Mouse (Mus musculus): ENCODE measurements around the gene Znrf3.

Gene Znrf3

DNA sequence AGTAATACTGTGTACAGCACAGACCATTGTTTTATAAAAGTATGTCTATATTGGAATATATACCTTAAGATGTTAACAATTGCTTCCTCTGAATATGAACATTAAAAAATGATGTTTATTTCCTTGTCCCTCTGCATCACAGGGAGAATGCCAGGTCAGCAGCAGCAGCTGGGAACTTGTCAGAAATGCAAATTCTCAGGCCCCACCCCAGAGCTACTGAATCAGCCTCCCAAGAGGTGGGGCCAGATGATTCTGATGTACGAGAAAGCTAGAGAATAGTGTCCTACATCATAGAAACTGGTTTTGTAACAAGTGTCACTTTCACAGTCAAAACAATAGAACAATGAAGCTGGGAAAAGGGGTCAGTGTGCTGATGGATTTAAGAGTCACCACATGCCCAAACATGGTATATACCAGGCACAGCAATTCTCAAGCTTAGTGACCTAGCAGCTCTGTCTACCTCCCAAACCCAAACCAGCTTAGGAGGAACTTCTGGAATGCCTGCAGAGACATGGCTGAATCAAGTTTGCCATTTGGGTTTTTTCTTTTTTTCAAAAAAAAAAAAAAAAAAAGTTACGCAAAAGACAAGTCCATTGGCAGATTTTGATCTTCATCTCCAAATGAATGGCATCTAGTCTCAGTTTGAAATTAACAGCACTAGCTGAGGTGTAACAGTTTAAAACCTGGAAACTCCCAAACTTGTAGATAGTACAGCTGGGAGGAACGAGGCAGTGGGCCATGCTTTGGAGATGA lies 46.2 kb downstream of the Znrf3 start:
- DNase-seq (ENCODE audit: extremely low read depth, low read depth, low spot score), result no peak

DNA sequence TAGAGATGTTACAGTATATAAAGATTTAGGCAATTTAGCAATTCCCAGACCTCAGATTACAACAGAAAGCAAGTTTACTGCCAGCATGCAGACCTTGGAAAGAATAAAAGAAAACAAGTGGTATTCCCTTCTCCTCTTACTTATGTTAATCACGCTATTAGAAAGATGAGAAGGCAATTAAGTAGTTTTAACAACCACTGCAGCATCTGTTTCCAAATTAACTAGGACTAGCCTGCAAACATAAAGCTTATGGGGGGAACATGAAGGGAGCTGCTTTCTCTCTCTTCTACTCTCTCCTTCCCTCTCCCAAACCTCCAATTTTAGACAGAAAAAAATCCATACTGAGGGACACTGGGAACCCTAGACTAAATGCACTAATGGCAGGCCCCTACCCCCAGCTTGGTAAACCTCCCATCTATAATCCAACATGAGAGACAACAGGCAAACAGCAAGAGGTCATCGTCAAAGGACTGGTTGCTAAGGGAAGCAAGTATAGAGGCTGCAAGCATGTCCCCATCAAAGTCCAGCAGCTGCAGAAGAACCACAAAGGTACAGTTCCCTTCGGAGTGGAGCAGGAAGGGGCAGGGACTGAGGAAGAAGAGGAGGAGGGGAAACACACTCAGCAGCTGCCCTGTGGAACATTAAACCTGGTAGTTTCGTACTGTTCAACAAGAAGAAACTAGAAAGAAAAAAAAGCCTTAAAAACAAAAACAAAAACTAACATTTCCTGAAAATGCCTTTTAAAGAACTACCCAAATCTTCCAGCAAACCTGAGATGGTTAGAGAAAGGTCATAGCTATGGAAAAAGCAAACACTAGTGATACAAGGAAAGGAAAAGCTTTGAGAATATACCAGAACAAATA lies 53.4 kb downstream of the Znrf3 start:
- DNase-seq (ENCODE audit: extremely low read depth, low read depth, low spot score), result no peak

DNA sequence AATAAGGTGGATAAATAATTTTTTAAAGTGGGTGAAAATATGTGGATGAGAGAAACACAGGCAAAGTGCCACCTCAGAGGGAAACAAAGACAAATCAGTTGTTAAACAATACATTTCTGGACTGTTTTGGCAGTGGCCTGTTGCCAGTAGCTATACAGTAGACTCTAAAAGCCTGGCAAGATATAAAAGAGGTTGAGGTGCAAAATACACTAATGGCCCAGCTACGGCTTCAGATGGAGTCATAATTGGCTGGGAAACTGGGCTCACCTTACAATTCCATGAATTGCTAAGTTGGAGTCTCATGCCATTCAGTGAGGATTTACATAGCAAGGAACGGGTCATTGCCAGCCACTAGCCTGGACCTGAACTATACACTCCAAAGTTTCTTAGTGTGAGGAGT lies 62.0 kb downstream of the Znrf3 start:
- no peak for DNase-seq (ENCODE audit: extremely low read depth, low read depth, low spot score)

DNA sequence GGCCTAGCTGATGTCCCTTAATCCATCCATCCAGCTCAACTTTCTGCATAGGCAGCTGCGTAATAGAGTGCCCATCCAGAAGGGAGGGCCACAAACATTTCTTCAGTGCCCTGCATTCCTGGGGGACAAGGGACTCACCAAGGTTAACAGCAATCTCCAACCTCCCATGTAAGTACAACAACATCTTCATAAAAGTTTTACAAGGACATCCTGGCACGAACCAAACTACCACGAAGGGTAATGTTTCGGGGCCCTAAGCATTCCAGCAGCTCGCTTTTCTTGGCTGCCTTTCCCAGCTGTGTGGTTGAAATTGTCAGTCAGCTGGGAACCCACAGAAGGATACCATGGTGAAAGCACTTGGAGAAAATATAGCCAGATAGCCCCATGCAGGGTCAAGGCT lies 63.4 kb downstream of the Znrf3 start:
- no peak for DNase-seq (ENCODE audit: extremely low read depth, low read depth, low spot score)

DNA sequence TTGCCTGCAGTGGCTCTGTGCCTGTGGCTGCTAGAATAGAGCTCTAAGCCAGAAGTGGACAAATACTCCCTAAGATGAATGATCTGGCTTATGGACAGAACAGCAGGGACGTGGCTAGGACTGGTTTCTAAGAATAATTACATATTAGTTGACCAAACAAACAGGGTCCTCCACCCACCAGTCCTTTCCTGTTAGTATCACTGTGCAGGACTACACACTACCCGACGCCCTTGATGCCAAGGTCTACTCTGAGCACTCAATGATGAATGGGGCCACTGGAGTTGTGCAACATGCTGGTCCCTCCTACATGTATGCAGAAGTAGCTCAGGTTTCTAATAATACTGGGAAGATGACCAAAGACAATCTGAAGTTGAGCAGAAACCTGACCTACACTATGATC lies 64.4 kb downstream of the Znrf3 start:
- DNase-seq (ENCODE audit: extremely low read depth, low read depth, low spot score), result peak; percentile 26

DNA sequence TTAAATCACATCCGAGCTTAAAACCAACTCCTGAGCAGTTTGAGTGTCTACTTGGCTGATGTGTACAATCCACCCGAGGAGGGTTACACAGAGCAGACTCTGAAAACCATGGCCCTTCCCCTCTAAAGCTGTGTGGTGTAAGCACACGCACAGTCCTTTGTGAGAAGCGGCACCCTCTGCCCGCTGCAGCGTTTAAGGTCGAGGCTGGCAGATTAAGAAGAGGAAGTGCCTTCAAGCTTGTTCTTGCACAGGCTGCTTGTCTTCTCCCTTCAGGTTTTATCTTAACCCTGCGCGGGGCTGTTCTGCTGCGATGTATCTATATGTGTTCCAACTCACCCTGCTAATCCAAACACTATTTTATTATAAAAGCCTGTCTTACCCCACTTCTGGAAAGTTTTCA lies 75.5 kb downstream of the Znrf3 start:
- no peak for DNase-seq (ENCODE audit: extremely low read depth, low read depth, low spot score)

DNA sequence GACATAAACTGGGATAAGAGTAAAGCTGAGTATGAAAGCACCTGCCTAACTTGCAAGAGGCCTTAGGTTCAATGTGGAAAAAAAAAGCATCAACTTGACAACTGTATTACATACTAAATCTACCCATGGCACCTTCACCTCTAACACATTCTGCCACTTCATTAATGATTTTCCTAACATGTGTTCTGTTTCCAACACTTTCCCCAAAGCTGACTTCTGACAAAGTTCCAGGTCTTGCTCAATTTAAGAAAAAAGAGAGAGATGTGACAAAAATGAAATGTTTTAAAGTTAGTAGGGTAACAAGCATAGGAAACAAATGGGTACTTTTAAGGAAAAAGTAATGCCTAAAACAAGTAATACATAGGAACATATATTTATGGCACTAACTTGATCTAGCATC lies 76.2 kb downstream of the Znrf3 start:
- DNase-seq (ENCODE audit: extremely low read depth, low read depth, low spot score), result no peak

DNA sequence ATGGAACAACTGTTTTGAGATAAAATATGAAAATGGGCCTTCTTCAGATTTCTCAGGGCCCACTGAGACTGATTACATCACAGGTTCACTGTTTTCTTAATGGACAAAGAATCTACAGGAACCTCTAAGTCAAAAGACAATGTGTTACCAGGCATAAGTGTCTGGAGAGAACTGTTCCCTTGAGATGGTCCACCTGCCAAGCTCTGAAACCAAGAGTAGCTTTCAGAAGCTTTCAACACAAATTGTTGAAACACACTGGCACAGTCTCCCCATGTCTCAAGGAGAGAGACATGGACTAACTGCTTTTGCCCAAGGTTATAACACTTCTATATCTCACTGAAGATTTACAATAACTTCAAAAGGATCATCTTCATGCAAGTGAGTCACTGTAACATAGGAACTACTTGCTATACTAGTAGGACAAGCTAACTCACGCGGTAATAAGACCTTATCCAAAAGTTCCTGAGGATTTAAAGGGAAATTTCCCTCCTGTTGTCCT lies 89.3 kb downstream of the Znrf3 start:
- peak; percentile 83 for DNase-seq (ENCODE audit: extremely low read depth, low read depth, low spot score)

DNA sequence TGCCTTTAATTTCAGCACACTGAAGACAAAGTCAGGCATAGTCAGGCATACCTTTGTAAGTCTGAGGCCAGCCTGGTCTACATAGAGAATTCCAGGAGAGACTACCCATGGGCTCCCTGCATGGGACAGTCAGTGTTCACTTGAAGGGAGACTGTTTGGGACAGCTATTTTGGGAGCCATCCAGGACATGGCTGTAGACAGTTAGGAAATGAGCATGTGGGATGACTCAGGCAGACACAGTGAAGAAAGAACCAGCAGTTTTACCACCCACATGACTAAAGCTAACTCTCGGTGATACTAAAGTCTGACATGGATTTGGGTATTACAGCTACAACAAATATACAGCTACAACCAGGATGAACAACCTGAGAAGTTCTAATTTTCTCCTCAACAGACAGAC lies 89.9 kb downstream of the Znrf3 start:
- no peak for DNase-seq (ENCODE audit: extremely low read depth, low read depth, low spot score)

DNA sequence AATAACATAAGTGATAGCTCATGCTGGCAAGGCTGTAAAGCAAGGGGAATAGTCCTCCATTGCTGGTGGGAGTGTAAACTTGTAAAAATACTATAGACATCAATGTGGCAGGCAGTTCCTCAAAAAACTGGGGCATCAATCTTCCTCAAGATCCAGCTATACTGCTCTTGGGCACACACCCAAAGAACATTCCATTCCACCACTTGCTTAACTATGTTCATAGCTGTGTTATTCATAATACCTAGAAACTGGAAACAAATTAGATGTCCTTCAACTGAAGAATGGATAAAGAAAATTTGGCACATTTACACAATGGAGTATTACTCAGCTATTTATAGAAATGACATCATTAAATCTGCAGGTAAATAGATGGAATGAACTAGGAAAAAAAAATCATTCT lies 91.6 kb downstream of the Znrf3 start:
- no peak for DNase-seq (ENCODE audit: extremely low read depth, low read depth, low spot score)

DNA sequence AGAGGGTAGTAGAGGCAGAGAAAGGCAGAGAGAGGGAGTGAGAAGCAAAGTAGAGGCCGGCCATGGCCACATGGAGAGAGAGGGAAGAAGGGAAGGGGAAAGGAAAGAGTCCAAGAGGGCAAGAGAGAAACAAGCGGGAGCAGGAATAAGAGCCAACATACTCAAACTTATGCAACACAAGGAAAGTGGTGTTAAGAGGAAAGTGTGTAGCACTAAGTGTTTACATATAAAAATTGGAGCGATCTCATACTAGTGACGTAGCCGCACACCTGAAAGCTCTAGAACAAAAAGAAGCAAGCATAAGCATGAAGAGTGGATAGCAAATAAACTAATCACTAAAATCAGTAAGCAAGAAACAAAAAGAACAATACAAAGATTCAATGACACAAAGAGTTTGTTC lies 95.2 kb downstream of the Znrf3 start:
- DNase-seq (ENCODE audit: extremely low read depth, low read depth, low spot score), result no peak

DNA sequence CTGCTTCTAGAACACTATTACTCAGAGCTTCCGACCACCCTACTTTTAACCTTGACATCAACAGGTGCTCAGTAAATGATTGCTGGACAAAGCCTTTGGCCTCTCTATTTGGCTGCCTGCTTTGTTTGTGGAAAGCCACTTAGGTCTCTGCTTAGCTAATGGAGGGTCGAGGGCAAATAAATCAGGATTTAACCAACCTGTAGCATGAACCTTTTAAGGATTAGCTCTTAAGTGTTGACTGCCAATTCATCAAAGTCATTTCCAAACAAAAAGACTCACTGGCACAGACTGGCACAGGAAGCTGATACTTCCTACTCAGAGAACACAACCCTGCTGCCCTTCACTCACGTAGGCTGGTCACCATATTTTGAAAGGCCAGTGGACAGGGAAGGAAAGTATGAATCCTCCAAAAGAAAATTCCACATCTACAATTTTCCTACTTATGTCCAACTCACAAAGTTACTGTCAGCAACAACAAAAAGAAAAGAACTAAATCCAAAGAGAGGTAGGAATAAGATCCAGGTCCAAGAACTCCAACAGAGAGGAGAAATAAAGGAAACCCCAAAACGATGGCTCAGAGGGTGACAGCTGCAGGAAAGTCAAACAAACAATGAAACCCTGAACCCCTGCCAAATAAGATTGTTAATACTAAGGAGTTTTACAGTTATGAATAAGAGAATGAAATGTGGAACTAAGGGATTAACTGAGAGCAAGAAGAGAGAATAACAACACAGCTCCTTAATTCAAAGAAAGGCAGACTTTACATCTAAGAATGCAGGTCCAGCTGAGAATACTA lies 97.6 kb downstream of the Znrf3 start:
- no peak for DNase-seq (ENCODE audit: extremely low read depth, low read depth, low spot score)

DNA sequence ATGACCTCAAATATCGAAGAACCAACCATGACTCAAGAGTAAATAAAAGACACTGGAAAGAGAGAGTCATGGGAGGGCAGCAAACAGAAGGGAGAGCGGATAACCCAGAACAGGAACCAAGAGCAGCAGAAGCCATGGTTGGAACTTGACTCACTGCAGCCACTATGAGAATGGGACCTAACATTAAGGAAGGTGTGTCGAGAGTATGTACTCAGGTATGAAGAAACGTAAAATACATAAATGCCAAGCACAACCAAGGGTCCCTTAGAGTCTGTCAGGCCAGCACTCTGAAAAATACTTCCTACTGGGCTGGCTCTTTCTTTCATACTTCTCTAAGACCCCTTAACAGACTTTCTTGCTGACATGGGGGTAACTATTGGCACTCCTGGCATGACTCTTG lies 100.9 kb downstream of the Znrf3 start:
- DNase-seq (ENCODE audit: extremely low read depth, low read depth, low spot score), result no peak

DNA sequence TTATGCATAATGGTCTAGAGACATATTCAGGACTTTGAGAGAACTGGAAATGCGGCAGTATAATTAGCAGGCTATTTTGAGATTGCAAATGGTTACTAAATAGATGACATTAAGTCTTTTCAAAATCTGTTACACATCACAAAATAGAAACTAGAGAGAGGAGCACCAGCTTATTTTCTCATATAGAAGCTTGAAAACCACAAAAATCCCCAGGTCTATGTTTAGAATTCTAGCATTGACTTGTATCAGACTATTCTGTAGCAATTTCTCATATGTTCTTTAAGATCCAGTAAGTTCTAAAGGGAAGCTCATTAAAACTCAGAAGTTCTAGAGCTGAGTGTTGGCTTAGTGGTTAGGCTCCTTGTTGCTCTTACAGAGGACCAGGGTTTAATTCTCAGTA lies 104.9 kb downstream of the Znrf3 start:
- no peak for DNase-seq (ENCODE audit: extremely low read depth, low read depth, low spot score)

DNA sequence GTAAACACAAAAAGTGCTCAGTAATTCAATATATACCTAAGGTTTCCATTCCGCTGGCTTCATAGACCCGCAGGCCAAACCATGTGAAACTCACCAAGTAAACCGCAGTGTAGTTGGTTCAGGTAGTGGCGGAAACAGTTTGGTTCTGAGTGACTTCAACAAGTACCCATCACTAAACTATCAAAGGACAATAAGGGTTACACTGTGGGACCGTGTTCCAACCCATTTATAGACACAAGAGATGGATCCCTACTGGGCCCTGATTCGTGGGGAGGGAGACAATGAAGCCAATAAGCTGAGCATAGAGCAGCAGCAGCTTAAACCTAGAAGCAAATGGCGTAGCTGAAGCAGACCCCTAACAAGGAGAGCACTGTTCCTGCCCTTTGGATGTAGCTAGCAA lies 107.8 kb downstream of the Znrf3 start:
- no peak for DNase-seq (ENCODE audit: extremely low read depth, low read depth, low spot score)

DNA sequence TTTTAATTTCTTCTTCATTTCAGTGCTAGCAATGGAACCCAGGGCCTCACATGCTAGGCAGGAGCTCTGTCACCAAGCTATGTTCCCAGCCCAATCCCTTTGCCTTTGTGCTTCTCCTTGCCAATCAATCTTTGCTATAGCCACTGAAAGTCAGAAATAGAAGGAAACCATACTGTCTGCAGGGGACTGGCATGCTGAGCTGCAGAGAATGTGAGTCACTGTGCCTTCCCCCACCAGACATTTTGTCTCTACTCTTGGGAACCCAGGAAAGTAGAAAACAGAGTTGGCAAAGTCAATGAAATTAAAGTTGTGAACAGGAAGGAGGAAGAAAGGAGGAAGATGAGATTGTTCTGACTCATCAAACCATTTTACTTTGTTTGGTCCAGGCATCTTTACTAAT lies 108.4 kb downstream of the Znrf3 start:
- DNase-seq (ENCODE audit: extremely low read depth, low read depth, low spot score), result no peak

DNA sequence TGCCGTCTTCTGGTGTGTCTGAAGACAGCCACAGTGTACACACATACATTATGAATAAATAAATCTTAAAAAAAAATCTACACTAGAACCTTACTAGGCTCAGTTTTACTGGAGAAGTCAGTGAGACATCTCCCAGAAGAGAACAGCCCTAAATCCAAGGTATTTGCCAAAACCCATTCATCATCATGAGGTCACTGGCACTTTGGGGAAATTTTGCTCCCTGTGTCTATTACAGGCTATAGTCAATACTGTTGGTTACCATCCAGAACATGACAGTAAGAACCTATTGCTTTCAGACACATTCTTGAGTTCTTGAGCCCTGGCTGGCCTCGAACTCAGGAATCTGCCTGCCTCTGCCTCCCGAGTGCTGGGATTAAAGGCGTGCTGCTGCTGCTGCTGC lies 113.8 kb downstream of the Znrf3 start:
- no peak for DNase-seq (ENCODE audit: extremely low read depth, low read depth, low spot score)

DNA sequence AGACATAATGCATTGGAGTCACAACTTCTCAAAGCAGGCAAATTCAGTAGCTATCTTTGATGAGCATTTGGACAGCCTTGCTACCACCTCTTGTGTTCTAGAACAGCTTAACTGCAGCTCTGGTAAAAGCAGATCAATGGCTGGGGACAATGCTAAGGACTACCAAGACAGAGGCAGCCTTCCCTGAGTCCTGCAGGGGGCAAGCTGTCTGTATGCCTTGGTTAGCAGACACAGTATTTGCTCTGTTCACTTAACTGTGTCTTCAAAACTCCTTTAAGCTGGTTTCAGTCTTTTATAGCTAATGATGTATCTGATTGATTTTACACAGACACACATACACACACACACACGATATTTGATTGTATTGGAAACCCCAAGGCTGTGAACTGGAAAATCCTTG lies 117.0 kb downstream of the Znrf3 start:
- no peak for DNase-seq (ENCODE audit: extremely low read depth, low read depth, low spot score)

DNA sequence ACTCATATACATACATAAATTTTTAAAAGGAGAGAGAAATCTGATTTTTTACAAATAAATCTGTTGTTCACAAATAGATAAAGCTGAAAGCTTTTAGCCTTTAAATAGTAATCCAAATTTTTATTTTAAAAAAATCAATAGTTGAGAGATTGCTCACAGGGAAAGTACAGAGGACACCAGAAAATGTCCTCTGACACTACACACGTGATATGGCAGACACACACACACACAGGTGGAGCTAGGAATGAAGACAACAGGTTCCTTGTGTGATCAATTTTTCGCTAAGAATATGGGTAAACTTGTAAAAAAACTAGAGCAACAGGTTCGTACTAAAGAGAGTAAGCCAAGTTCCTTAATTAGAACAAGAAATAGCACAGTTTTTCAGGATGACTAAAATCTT lies 118.4 kb downstream of the Znrf3 start:
- no peak for DNase-seq (ENCODE audit: extremely low read depth, low read depth, low spot score)

DNA sequence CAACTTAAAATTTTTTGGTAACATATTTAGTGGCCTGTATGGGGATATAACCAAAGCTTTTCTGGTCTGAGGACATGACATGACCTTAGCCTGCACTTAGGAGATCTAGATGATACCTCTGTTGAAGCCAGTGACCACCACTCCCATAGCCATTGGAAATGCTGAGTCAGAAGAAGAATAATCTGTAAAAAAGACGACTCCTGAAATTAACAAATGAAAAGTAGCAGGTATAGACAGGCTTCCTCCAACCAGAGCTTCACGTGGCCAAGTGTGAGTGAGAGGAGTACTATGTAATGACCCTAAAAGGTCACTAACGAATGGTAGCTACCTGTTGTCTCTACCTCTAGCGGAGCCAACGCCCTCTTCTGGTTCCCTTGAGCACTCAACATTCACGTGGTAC lies 119.4 kb downstream of the Znrf3 start:
- DNase-seq (ENCODE audit: extremely low read depth, low read depth, low spot score), result no peak

DNA sequence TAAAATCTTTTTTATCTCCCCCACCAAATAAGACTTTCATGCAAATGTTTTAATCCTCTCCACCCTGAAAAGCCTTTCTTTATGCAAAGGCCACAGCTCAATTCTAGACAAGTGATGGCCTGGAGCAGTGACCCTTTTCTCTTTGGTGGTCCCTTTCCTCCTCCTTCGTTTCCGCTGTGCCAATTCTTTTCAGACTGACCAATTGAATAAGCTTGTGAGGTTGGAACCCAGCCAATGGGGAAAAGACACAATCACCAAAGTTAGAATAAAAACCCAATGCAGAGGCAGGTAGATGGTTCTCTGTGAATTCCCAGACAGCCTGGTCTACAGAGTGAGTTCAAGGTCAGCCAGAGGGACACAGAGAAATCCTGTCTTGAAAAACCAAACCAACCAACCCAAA lies 120.4 kb downstream of the Znrf3 start:
- DNase-seq (ENCODE audit: extremely low read depth, low read depth, low spot score), result no peak

DNA sequence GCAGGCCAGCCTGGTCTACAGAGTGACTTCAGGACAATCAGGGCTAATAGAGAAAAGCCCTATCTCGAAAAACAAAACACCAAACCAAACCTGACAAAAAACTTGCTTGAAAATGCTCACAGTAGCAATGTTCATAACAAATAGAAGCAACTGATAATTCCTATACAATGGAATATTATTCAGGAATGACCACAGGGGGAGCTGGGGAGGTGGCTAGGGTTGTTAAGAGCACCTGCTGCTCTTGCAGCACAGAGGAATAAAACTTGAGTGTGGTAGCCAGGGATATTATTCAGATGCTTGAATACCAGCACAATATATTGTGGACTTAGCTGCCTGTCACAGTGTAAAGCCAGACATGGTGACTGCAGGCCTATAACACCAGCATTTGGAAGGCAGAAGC lies 123.0 kb downstream of the Znrf3 start:
- no peak for DNase-seq (ENCODE audit: extremely low read depth, low read depth, low spot score)

Measured in fat pad, adult 2 months (tissue).